Mouse (Mus musculus) ES-Bruce4 (cell line): ENCODE results near the gene Gm6583. TPM values are rescaled to one million over a fixed set of nuclear protein-coding genes. Genes with fewer than 3 reads are reported as not detected.
A peak's percentile ranks its signal among the peaks of the same experiment; 100 is the strongest.

Experiments
- H3K27ac ChIP-seq: 2 replicates; pipeline ENCODE4 v1.5.1; 2012; ENCODE audit warnings: low read length, inconsistent platforms; ENCODE audit not compliant: insufficient read depth
- H3K27me3 ChIP-seq: 2 replicates; pipeline ENCODE4 v1.6.1; 2012; ENCODE audit warnings: mild to moderate bottlenecking, low read length, inconsistent platforms; ENCODE audit not compliant: control insufficient read depth, poor library complexity, insufficient read depth, severe bottlenecking
- H3K36me3 ChIP-seq: 2 replicates; pipeline ENCODE4 v1.6.1; 2012; ENCODE audit warnings: inconsistent platforms, mild to moderate bottlenecking, low read length, moderate library complexity; ENCODE audit not compliant: control insufficient read depth, poor library complexity, insufficient read depth, severe bottlenecking
- H3K4me1 ChIP-seq: one replicate; pipeline ENCODE4 v1.8.1; 2011; ENCODE audit warnings: low read length; ENCODE audit not compliant: control insufficient read depth, insufficient read depth
- H3K4me3 ChIP-seq: 2 replicates; pipeline ENCODE4 v1.5.1; 2011; ENCODE audit warnings: low read depth, mild to moderate bottlenecking, low read length
- H3K9ac ChIP-seq: 2 replicates; pipeline ENCODE4 v1.6.1; 2012; ENCODE audit warnings: low read depth, mild to moderate bottlenecking, inconsistent platforms; ENCODE audit not compliant: poor library complexity, severe bottlenecking
- H3K9me3 ChIP-seq: replicated peaks from 2 replicates; pipeline ENCODE4 v1.6.1; 2012; ENCODE audit warnings: mild to moderate bottlenecking, low read length, inconsistent platforms; ENCODE audit not compliant: control insufficient read depth, poor library complexity, insufficient read depth, severe bottlenecking
- CTCF ChIP-seq: IDR thresholded peaks from one replicate; pipeline ENCODE4 v1.8.1; 2011; ENCODE audit warnings: low read depth, low read length
- EP300 ChIP-seq: IDR thresholded peaks from 2 replicates; pipeline ENCODE4 v1.6.1; 2011; ENCODE audit warnings: low read depth, low read length; ENCODE audit not compliant: insufficient read depth
- POLR2A ChIP-seq: IDR thresholded peaks from one replicate; pipeline ENCODE4 v1.8.1; 2011; ENCODE audit warnings: low read length; ENCODE audit not compliant: insufficient read depth
- polyA plus RNA-seq: library from polyadenylated mRNA; stranded (reverse); fragments of >200 nt; gene quantifications from 2 replicates; pipeline ENCODE4 v1.2.4, GENCODE M21; 2011; ENCODE audit warnings: low read depth; ENCODE audit not compliant: missing spikeins, insufficient read depth, insufficient read length

Gene Gm6583
- not detected in 2 replicates for polyA plus RNA-seq

- TF ChIP-seq EP300, result no peak
- TF ChIP-seq CTCF, result no peak
- TF ChIP-seq POLR2A, result no peak
- no peak within 1 kb of the TSS for H3K27ac ChIP-seq
- no peaks in the 10 kb centered on the region for H3K4me1 ChIP-seq
- H3K9ac ChIP-seq, result no peak within 1 kb of the TSS
- no peaks in the 10 kb centered on the region for H3K36me3 ChIP-seq
- H3K9me3 ChIP-seq, result no peaks in the 10 kb centered on the region
- H3K4me3 ChIP-seq, result no peak within 1 kb of the TSS
- no peaks in the 10 kb centered on the region for H3K27me3 ChIP-seq
These were observed at the start of gene Gm6583 for GRCm38 (mm10) chr5:112355910-112356309. TSS of gene Gm6583 (minus strand) at chr5:112356033.

GRCm38 (mm10) chr5:112402437-112402836 is 46.6 kb upstream of the Gm6583 start:
- Histone ChIP-seq H3K9me3 (no peaks in the 10 kb centered on the region), H3K4me1 (no peaks in the 10 kb centered on the region), H3K4me3 (no peak overlapping the region), H3K27me3 (no peaks in the 10 kb centered on the region), H3K36me3 (no peaks in the 10 kb centered on the region), H3K27ac (no peak overlapping the region), H3K9ac (no peak overlapping the region)
- TF ChIP-seq EP300, result no peak
- no peak for TF ChIP-seq CTCF
- no peak for TF ChIP-seq POLR2A

DNA sequence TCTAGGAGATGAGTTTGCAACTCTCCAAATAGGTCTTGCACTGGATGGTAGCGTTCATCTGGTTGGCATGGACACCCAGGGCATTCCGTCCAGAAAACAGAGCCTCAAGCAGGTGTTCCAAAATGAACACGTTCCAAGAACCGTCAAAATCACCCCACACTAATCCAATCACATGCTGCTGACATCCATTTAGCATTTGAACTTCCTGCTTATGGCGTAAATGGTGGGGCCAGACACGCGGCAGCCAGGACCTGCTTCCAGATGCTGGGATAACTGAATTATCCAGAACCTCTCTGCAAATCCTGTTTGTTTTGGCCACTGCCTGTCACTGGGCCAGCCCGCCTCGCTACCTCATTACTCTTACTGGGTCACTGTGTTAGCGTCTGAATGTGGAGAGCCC is 43.5 kb upstream of the Gm6583 start:
- no peak overlapping the region for H3K27ac ChIP-seq
- H3K9ac ChIP-seq, result no peak overlapping the region
- no peaks in the 10 kb centered on the region for H3K9me3 ChIP-seq
- no peak for TF ChIP-seq EP300
- no peak for TF ChIP-seq POLR2A
- no peak for TF ChIP-seq CTCF
- H3K27me3 ChIP-seq, result no peaks in the 10 kb centered on the region
- no peaks in the 10 kb centered on the region for H3K36me3 ChIP-seq
- H3K4me3 ChIP-seq, result no peak overlapping the region
- H3K4me1 ChIP-seq, result no peaks in the 10 kb centered on the region

- Histone ChIP-seq H3K9ac (no peak overlapping the region), H3K36me3 (no peaks in the 10 kb centered on the region), H3K27ac (no peak overlapping the region), H3K4me3 (no peak overlapping the region), H3K27me3 (no peaks in the 10 kb centered on the region), H3K9me3 (no peaks in the 10 kb centered on the region), H3K4me1 (no peaks in the 10 kb centered on the region)
- TF ChIP-seq EP300 (no peak), CTCF (no peak), POLR2A (no peak)
These were observed 40.2 kb upstream of the Gm6583 start for GRCm38 (mm10) chr5:112396066-112396465.

DNA sequence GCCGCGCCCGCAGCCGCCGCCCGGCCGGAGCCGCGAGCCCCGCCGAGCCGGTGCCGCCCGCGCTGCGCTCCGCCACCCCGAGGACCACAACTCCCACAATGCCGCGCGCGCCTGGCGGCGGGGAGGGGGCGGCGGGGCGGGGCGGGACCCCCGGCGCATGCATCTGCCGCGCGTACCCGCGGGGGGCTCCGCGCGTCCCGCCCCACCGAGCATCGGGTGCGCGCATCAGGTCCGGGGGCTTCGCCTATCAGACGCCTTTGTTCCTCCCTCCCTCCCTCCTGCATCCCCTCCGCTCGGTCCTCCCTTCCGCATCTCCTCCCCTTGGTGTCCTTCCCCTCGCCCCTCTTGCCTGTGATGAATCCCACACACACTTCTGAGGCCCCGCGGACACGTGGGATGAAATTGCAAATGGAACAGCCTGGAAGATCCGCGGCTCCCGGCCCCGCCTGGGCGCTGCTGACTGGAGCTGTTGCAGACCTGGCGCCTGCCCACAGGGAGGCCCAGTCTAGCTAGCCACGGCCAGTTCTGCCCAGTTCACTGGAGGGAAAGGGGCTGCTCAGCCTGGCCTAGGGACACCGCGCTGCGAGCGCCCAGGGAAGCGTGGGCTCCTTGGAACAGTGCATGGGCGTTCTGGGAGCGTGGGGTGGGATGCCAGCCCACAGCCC is 39.1 kb upstream of the Gm6583 start, which contains the start of gene Asphd2:
TSS of gene Asphd2 (minus strand) at position 88 of the 665 bp plus-strand sequence.
- H3K27ac ChIP-seq, result no peak within 1 kb of the TSS
- no peaks in the 10 kb centered on the region for H3K4me1 ChIP-seq

DNA sequence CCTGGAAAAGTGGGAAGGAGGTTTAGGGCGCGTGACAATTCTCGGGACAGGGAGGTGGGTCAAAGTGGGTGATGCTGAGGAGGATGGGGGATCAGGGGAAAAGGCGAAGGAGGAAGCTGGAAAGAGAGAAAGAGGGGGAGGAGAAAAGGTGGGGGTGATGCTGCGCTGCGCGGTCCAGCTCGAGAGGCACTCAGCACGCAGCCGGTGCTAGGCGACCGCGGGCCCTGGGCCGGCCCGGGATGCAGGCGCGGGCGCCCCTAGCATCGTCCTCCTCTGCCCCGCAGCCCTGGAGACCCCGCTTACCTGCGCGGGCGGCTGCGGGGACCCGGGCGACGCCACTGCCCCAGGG is 38.6 kb upstream of the Gm6583 start:
- peak overlapping the region; percentile 30 for H3K9ac ChIP-seq
- peak overlapping the region; percentile 76 for H3K4me3 ChIP-seq
- no peaks in the 10 kb centered on the region for H3K9me3 ChIP-seq
- H3K27me3 ChIP-seq, result no peaks in the 10 kb centered on the region
- H3K36me3 ChIP-seq, result no peaks in the 10 kb centered on the region
- no peak overlapping the region for H3K27ac ChIP-seq
- TF ChIP-seq CTCF (no peak), EP300 (no peak), POLR2A (no peak)
- no peaks in the 10 kb centered on the region for H3K4me1 ChIP-seq

More for the DNA sequence above, 39.1 kb upstream of the Gm6583 start, which contains the start of gene Asphd2:
- TF ChIP-seq CTCF (no peak), EP300 (no peak), POLR2A (no peak)
- no peaks in the 10 kb centered on the region for H3K9me3 ChIP-seq
- peak within 1 kb of the TSS; percentile 79 for H3K4me3 ChIP-seq
- H3K9ac ChIP-seq, result peak within 1 kb of the TSS; percentile 30
- no peaks in the 10 kb centered on the region for H3K27me3 ChIP-seq
- H3K36me3 ChIP-seq, result no peaks in the 10 kb centered on the region
